In genomic region chr5:64070081-64070673, GRCm38 (mm10) we compare ENCODE assay signal across 8 mouse cellular contexts. TPM values are rescaled to one million over a fixed set of nuclear protein-coding genes. Genes with fewer than 3 reads are reported as not detected.
DNase-seq lines count a peak whose midpoint lies in the region; ATAC-seq lines count a peak whose summit lies in the region.

No protein-coding gene starts in this region.

- no peak overlapping the region for H3K4me3 ChIP-seq in limb, embryonic 10.5 days
- H3K4me3 ChIP-seq in midbrain, embryonic 14.5 days (replicated peaks; ENCODE audit: low read depth, low read length): no peak overlapping the region

- H3K36me3 ChIP-seq in limb, embryonic 10.5 days: no peaks in the 10 kb centered on the region
- no peaks in the 10 kb centered on the region for H3K36me3 ChIP-seq in midbrain, embryonic 14.5 days (ENCODE audit: control insufficient read depth, insufficient read depth, low read length)
- H3K36me3 ChIP-seq in splenic B cell, adult 2 months (ENCODE audit: control insufficient read depth, insufficient read depth, low read length, poor library complexity, severe bottlenecking): no peaks in the 10 kb centered on the region

- no peaks in the 10 kb centered on the region for H3K27me3 ChIP-seq in limb, embryonic 10.5 days (ENCODE audit: low read depth, poor library complexity, severe bottlenecking)
- H3K27me3 ChIP-seq in midbrain, embryonic 14.5 days (ENCODE audit: control insufficient read depth, insufficient read depth, low read length): no peaks in the 10 kb centered on the region
- H3K27me3 ChIP-seq in splenic B cell, adult 2 months (ENCODE audit: control insufficient read depth, insufficient read depth, low read length, poor library complexity, severe bottlenecking): no peaks in the 10 kb centered on the region

- peak; percentile 56 for DNase-seq in 3134 (ENCODE audit: extremely low read depth, insufficient read length, low spot score)
- peak; percentile 42 for DNase-seq in Muller cell, postnatal 12 days (ENCODE audit: inconsistent ontology term)
- DNase-seq in cerebellum, adult 9-11 months: peak; percentile 83
- DNase-seq in gastrocnemius, adult 18-20 months (ENCODE audit: low spot score): peak; percentile 76
- DNase-seq in hindlimb bud, embryonic 11.5 days (ENCODE audit: extremely low spot score, low read depth, low spot score): peak; percentile 54
- DNase-seq in limb, embryonic 10.5 days (ENCODE audit: low spot score): peak; percentile 66
- DNase-seq in midbrain, embryonic 14.5 days: peak; percentile 68
- peak; percentile 81 for DNase-seq in splenic B cell, adult 2 months (ENCODE audit: low read depth, low spot score)

- no peak overlapping the region for H3K27ac ChIP-seq in limb, embryonic 10.5 days
- no peak overlapping the region for H3K27ac ChIP-seq in midbrain, embryonic 14.5 days (replicated peaks; ENCODE audit: low read depth, low read length)

- no peak overlapping the region for H3K4me2 ChIP-seq in midbrain, embryonic 14.5 days (ENCODE audit: low read length)

- 32% methylated on average over 4 of the region's 4 CpGs for WGBS in limb, embryonic 10.5 days
- WGBS in midbrain, embryonic 14.5 days: 36% methylated on average over 4 of the region's 4 CpGs

- no peak for ATAC-seq in midbrain, embryonic 14.5 days (ENCODE audit: low FRiP score, low TSS enrichment)

- no peaks in the 10 kb centered on the region for H3K9me3 ChIP-seq in limb, embryonic 10.5 days (replicated peaks)
- H3K9me3 ChIP-seq in midbrain, embryonic 14.5 days (ENCODE audit: control insufficient read depth, low read length): no peaks in the 10 kb centered on the region

- H3K9ac ChIP-seq in midbrain, embryonic 14.5 days (replicated peaks; ENCODE audit: low read length): no peak overlapping the region

- peaks cover 3% of the 10 kb centered on the region for H3K4me1 ChIP-seq in limb, embryonic 10.5 days
- no peaks in the 10 kb centered on the region for H3K4me1 ChIP-seq in midbrain, embryonic 14.5 days (ENCODE audit: control insufficient read depth, insufficient read depth, low read length)

RNA-seq across cellular contexts. Expression of gene Pgm2, which starts 22.6 kb away (rescaled TPM):
- total RNA-seq in gastrocnemius, adult 18-20 months (2021): 1 to 10 TPM; 1.5 to 2.3 TPM
- 22.5 and 26.8 TPM in 2 replicates for polyA plus RNA-seq in limb, embryonic 10.5 days (2016; fragmentation: Nextera tagmentation; extraction: Ambion mirVana)
- polyA plus RNA-seq in midbrain, embryonic 14.5 days (2014; fragmentation: Nextera tagmentation; extraction: Ambion mirVana): 17.1 and 20.5 TPM in 2 replicates
